In the genomic region with DNA sequence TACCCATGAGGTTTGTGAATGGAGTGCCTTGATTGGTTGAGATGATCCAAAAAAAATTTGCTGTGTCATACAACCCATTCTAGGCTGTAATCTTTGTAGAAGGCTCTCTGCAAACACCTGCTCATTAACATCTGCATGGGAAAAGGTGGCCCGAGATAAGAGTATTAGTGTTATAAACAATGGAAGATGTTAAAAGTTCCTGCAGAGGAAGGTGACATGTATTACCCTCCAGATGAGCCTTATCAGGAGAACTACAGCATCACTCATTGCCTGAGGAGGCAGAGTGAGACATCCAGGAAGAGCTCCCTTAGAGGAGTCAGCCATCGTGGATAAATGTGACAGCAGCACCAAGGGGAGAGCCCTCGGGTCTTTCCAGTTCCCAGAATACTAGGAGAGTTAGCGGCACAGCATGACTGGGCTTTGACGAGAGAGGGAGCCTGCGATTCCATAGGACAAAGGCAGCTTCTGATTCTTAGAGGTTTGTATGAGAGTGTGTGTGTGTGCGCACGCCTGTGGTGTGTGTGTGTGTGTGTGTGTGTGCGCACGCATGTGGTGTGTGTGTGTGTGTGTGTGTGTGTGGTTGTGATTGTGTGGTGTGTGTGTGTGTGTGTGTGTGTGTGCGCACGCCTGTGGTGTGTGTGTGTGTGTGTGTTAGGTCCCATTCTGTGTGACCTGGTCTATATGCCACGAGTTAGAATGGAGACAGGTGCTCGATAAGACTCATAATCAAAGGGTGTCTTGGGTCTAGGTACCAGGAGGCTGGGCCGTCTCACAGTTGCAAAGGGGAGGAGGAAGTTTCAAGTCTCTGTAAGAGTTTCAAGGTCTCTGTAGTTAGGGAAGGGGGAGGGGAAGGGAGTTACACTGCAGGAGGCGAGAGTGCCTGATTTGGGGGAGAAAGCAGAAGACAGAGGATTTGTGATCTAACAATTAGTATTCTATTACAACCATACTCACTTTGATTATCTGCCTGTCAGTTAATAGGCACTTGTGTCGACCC, we compare ENCODE assay signal across 10 mouse cellular contexts. TPM values are rescaled to one million over a fixed set of nuclear protein-coding genes. Genes with fewer than 3 reads are reported as not detected.
A peak's percentile ranks its signal among the peaks of the same experiment; 100 is the strongest.
DNase-seq lines count a peak whose midpoint lies in the region; ATAC-seq and TF ChIP-seq lines count a peak whose summit lies in the region.
"Had no signal": no experiment of that assay in that cellular context is flagged by ENCODE, and none has a peak within 500 bp of the region (broad histone marks: within the 10 kb centered on the region; RNA-seq: fewer than 3 reads in every experiment).

No protein-coding gene starts in this region.

- no peak overlapping the region for H3K4me3 ChIP-seq in heart, embryonic 13.5 days
- no peak overlapping the region for H3K4me3 ChIP-seq in embryonic facial prominence, embryonic 15.5 days (replicated peaks)
- H3K4me3 ChIP-seq in limb, embryonic 14.5 days (replicated peaks; ENCODE audit: low read length) = no peak overlapping the region

- no peaks in the 10 kb centered on the region for H3K27me3 ChIP-seq in heart, embryonic 13.5 days (replicated peaks)
- H3K27me3 ChIP-seq in embryonic facial prominence, embryonic 15.5 days = no peaks in the 10 kb centered on the region
- no peaks in the 10 kb centered on the region for H3K27me3 ChIP-seq in limb, embryonic 14.5 days (ENCODE audit: control insufficient read depth, insufficient read depth, low read length)

- peaks cover 22% of the 10 kb centered on the region for H3K4me1 ChIP-seq in heart, embryonic 13.5 days
- 0 out of 2 replicates have a peak, but pooled peaks cover 11% of the 10 kb centered on the region for H3K4me1 ChIP-seq in embryonic facial prominence, embryonic 15.5 days
- H3K4me1 ChIP-seq in limb, embryonic 14.5 days (ENCODE audit: control insufficient read depth, insufficient read depth, low read length) = no peaks in the 10 kb centered on the region

- no peak overlapping the region for H3K27ac ChIP-seq in heart, embryonic 13.5 days (replicated peaks)
- H3K27ac ChIP-seq in embryonic facial prominence, embryonic 15.5 days (replicated peaks) = no peak overlapping the region
- no peak overlapping the region for H3K27ac ChIP-seq in limb, embryonic 14.5 days (replicated peaks; ENCODE audit: low read depth, low read length)

- 64% methylated on average over 17 of the region's 17 CpGs for WGBS in heart, embryonic 13.5 days
- WGBS in embryonic facial prominence, embryonic 15.5 days = 69% methylated on average over 17 of the region's 17 CpGs
- WGBS in limb, embryonic 14.5 days = 72% methylated on average over 15 of the region's 17 CpGs

- H3K36me3 ChIP-seq in heart, embryonic 13.5 days = no peaks in the 10 kb centered on the region
- H3K36me3 ChIP-seq in embryonic facial prominence, embryonic 15.5 days = no peaks in the 10 kb centered on the region
- no peaks in the 10 kb centered on the region for H3K36me3 ChIP-seq in limb, embryonic 14.5 days (ENCODE audit: control insufficient read depth, insufficient read depth, low read length)

- H3K9me3 ChIP-seq in heart, embryonic 13.5 days = no peaks in the 10 kb centered on the region
- no peaks in the 10 kb centered on the region for H3K9me3 ChIP-seq in embryonic facial prominence, embryonic 15.5 days (replicated peaks)
- no peaks in the 10 kb centered on the region for H3K9me3 ChIP-seq in limb, embryonic 14.5 days (ENCODE audit: control insufficient read depth, low read length)

- H3K4me2 ChIP-seq in heart, embryonic 13.5 days = no peak overlapping the region
- no peak overlapping the region for H3K4me2 ChIP-seq in embryonic facial prominence, embryonic 15.5 days (replicated peaks)
- no peak overlapping the region for H3K4me2 ChIP-seq in limb, embryonic 14.5 days (replicated peaks; ENCODE audit: low read depth, low read length, severe bottlenecking)

- peak; percentile 90 for ATAC-seq in heart, embryonic 13.5 days (ENCODE audit: extremely low read depth, insufficient number of reproducible peaks, low FRiP score, low TSS enrichment)
- peak; percentile 97 for ATAC-seq in embryonic facial prominence, embryonic 15.5 days (ENCODE audit: insufficient number of reproducible peaks, low FRiP score, low TSS enrichment, low read depth)
- peak; percentile 53 for ATAC-seq in limb, embryonic 14.5 days (ENCODE audit: low FRiP score, low read depth)
- peak; percentile 51 for ATAC-seq in neutrophil, adult 5-6 weeks (ENCODE audit: extremely low read depth, insufficient number of reproducible peaks, low FRiP score, poor library complexity, severe bottlenecking)

- no peak for TF ChIP-seq POLR2A in limb, embryonic 14.5 days (IDR thresholded peaks at IDR 0.05; ENCODE audit: borderline replicate concordance, extremely low read depth, insufficient read depth, insufficient read length)

- H3K9ac ChIP-seq in heart, embryonic 13.5 days = no peak overlapping the region
- no peak overlapping the region for H3K9ac ChIP-seq in embryonic facial prominence, embryonic 15.5 days
- no peak overlapping the region for H3K9ac ChIP-seq in limb, embryonic 14.5 days (ENCODE audit: low read depth, low read length, severe bottlenecking)

- no peak for DNase-seq in heart, postnatal 4 days
- DNase-seq in limb, embryonic 14.5 days (ENCODE audit: low spot score) = no peak
- no peak for DNase-seq in cerebellum, adult 11 months
- no peak for DNase-seq in gastrocnemius, postnatal 4 days (ENCODE audit: low spot score in 2 of 2)
- DNase-seq in ovary, adult 18-20 months (ENCODE audit: low spot score) = no peak
- DNase-seq: gastrocnemius, postnatal 36 days; right cerebral cortex, postnatal 4 days had no signal

RNA-seq across cellular contexts. Expression of gene Rec114, which starts 23.5 kb away (rescaled TPM):
- polyA plus RNA-seq in heart, embryonic 13.5 days (2015; fragmentation: Nextera tagmentation; extraction: Ambion mirVana) = 8.4 and 9.9 TPM in 2 replicates
- total RNA-seq in heart, postnatal 4 days (2021) = 1 to 10 TPM; 1.9 to 4.9 TPM
- 2.0 and 2.1 TPM in 2 replicates for polyA plus RNA-seq in embryonic facial prominence, embryonic 15.5 days (2015; fragmentation: Nextera tagmentation; extraction: Ambion mirVana)
- polyA plus RNA-seq in limb, embryonic 14.5 days (2012; rRNA removed) = 1.0 and 1.5 TPM in 2 replicates
- polyA plus RNA-seq in limb, embryonic 14.5 days (2014; fragmentation: Nextera tagmentation; extraction: Ambion mirVana) = 2.4 and 2.8 TPM in 2 replicates
- 5.6 and 5.9 TPM in 2 replicates for total RNA-seq in neutrophil, adult 5-6 weeks (2017)
- not detected for total RNA-seq in gastrocnemius, postnatal 4 days (2021)
- total RNA-seq: gastrocnemius, postnatal 36 days had no signal

RNA-seq across cellular contexts. Expression of gene Hcn4, which starts 56.0 kb away (rescaled TPM):
- polyA plus RNA-seq in heart, embryonic 13.5 days (2015; fragmentation: Nextera tagmentation; extraction: Ambion mirVana) = 1.3 and 1.8 TPM in 2 replicates
- 10 to 100 TPM; 11.6 to 12.5 TPM for total RNA-seq in heart, postnatal 4 days (2021)
- 0.28 and 0.41 TPM in 2 replicates for polyA plus RNA-seq in embryonic facial prominence, embryonic 15.5 days (2015; fragmentation: Nextera tagmentation; extraction: Ambion mirVana)
- polyA plus RNA-seq in limb, embryonic 14.5 days (2012; rRNA removed) = 1.2 and 1.6 TPM in 2 replicates
- polyA plus RNA-seq in limb, embryonic 14.5 days (2014; fragmentation: Nextera tagmentation; extraction: Ambion mirVana) = 0.25 and 0.43 TPM in 2 replicates
- total RNA-seq in neutrophil, adult 5-6 weeks (2017) = not detected in 2 replicates
- under 1 TPM; 0.17 to 0.23 TPM for total RNA-seq in gastrocnemius, postnatal 4 days (2021)

Comparison
In these comparisons a context has a peak if more than half of its experiments do, and no peak if none do; other contexts are left out.
1. RNA of gene Hcn4, which starts 56.0 kb away (total RNA-seq): 11.6 to 12.5 TPM in heart, postnatal 4 days; 0.17 to 0.23 TPM in gastrocnemius, postnatal 4 days and not detected in neutrophil, adult 5-6 weeks; every median in the first group is over 10 times any median in the second.
2. Peak in every context shown above with its lines, with median percentiles within 50 percentile points of each other: ATAC-seq.